Mouse (Mus musculus): Measurements from ENCODE around the gene Rps18. TPM values are rescaled to one million over a fixed set of nuclear protein-coding genes. Genes with fewer than 3 reads are reported as not detected.
"Not testable (repeated sequence)": the region's sequence is repeated elsewhere in the genome, so short reads cannot be mapped to it uniquely, and the experiment has no call there.

Rps18 gene
- polyA plus RNA-seq, 2 experiments = 1,098 to 1,411 TPM

DNA sequence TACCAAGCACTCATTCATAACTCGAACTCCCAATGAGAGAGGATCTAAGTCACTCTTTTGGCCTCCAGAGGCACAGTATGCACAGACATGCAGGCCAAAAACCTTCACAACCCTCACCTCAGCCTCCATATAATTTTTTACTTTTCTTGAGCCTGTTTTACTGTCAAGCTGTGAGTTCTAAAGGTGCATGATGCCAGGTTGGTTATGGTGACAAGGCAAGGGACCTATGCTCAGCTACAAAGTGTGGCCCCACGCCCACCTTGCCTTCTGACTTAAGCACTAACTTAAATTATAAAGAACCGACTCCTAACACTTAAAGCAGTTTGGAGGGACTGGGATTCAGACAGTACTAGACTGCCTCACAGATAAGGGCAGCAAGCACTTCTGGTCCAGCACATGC, 2.5 kb downstream of the Rps18 start:
- ATAC-seq (ENCODE audit: insufficient read depth) (no peak), DNase-seq (ENCODE audit: low read depth in 3 of 3, low spot score in 3 of 3) (no peak)
- Histone ChIP-seq H3K4me2 (ENCODE audit: low read depth) (peak overlapping the region; percentile 89), H3K36me3 (replicated peaks; ENCODE audit: control insufficient read depth, insufficient read depth, low read depth) (peaks cover 29% of the 10 kb centered on the region), H3K4me1 (replicated peaks; ENCODE audit: control insufficient read depth in 2 of 2, insufficient read depth in 2 of 2, low read length in 1 of 2) (peaks cover 18 to 20% of the 10 kb centered on the region in 2 experiments), H3K27ac (peak overlapping the region; percentile 59), H3K9me3 (ENCODE audit: control insufficient read depth, low read length) (no peaks in the 10 kb centered on the region), H3K9ac (replicated peaks) (peak overlapping the region; percentile 86), H3K27me3 (ENCODE audit: control insufficient read depth, insufficient read depth, low read length) (no peaks in the 10 kb centered on the region), H3K4me3 (ENCODE audit: insufficient read depth in 1 of 2, low read depth in 2 of 2, low read length in 2 of 2) (peak overlapping the region; percentile 70 to 82; a peak in 3 of 4 replicates)
- 49% methylated on average over 3 of the region's 3 CpGs for WGBS (ENCODE audit: insufficient replicate concordance)
- TF ChIP-seq CTCF (IDR thresholded peaks at IDR 0.05; ENCODE audit: low read depth) = no peak

DNA sequence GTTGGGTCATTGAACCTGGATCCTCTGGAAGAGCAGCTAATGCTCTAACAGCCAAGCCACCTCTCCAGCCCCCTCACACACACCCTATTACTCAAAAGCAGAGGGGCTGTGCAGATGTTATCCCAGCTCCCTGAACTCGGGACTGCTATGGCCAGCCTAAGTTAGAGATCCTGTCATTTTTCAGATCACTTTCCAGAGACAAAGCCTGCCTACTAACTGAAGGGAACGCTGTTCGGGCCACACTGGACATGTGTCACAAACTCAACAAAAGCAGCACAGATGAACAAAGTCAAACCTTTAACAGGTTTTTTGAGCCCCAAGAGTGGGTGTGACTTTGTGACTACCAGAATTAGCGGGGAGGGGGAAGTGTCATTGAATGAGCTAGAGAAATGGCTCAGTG, 2.9 kb downstream of the Rps18 start:
- peaks cover 29% of the 10 kb centered on the region for H3K36me3 ChIP-seq (replicated peaks; ENCODE audit: control insufficient read depth, insufficient read depth, low read depth)
- TF ChIP-seq CTCF (IDR thresholded peaks at IDR 0.05; ENCODE audit: low read depth) (no peak), EP300 (IDR thresholded peaks at IDR 0.05; ENCODE audit: low read depth) (no peak)
- WGBS (ENCODE audit: insufficient replicate concordance) = 59% methylated on average over 4 of the region's 4 CpGs

DNA sequence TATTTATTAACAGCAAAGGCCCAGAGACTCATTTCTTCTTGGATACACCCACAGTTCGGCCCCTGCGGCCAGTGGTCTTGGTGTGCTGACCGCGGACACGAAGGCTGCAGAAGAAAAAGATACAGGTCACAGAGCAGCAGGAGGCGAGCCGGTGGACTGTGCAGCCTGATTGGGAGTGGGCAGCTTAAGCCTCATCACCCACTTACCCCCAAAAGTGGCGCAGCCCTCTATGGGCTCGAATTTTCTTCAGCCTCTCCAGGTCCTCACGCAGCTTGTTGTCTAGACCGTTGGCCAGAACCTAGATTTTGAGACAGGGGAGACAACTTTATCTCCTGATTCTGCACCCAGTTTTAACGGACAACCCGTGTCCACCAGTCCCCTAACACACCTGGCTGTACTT, 3.8 kb downstream of the Rps18 start:
- H3K36me3 ChIP-seq (replicated peaks; ENCODE audit: control insufficient read depth, insufficient read depth, low read depth) = peaks cover 29% of the 10 kb centered on the region
- not testable (repeated sequence) for ATAC-seq (ENCODE audit: insufficient read depth); H3K27me3 ChIP-seq (ENCODE audit: control insufficient read depth, insufficient read depth, low read length); H3K9me3 ChIP-seq (ENCODE audit: control insufficient read depth, low read length); DNase-seq (ENCODE audit: low read depth in 3 of 3, low spot score in 3 of 3)
- 0 out of 2 replicates have a peak overlapping the region, but pooled peaks have one; percentile 28 for H3K9ac ChIP-seq (replicated peaks)
- H3K4me1 ChIP-seq (replicated peaks; ENCODE audit: control insufficient read depth in 2 of 2, insufficient read depth in 2 of 2, low read length in 1 of 2) = peaks cover 17 to 20% of the 10 kb centered on the region in 2 experiments
- peak overlapping the region; percentile 46 for H3K27ac ChIP-seq
- 58% methylated on average over 13 of the region's 13 CpGs for WGBS (ENCODE audit: insufficient replicate concordance)
- H3K4me3 ChIP-seq (ENCODE audit: insufficient read depth in 1 of 2, low read depth in 2 of 2, low read length in 2 of 2) = peak overlapping the region; percentile 1 to 50; a peak in 3 of 4 replicates
- peak overlapping the region; percentile 89 for H3K4me2 ChIP-seq (ENCODE audit: low read depth)

More for the DNA sequence above, 2.9 kb downstream of the Rps18 start:
- Histone ChIP-seq H3K4me1 (replicated peaks; ENCODE audit: control insufficient read depth in 2 of 2, insufficient read depth in 2 of 2, low read length in 1 of 2) (peaks cover 18 to 20% of the 10 kb centered on the region in 2 experiments), H3K27me3 (ENCODE audit: control insufficient read depth, insufficient read depth, low read length) (no peaks in the 10 kb centered on the region), H3K27ac (peak overlapping the region; percentile 59), H3K4me2 (ENCODE audit: low read depth) (peak overlapping the region; percentile 89), H3K9me3 (ENCODE audit: control insufficient read depth, low read length) (no peaks in the 10 kb centered on the region), H3K9ac (replicated peaks) (peak overlapping the region; percentile 86), H3K4me3 (ENCODE audit: insufficient read depth in 1 of 2, low read depth in 2 of 2, low read length in 2 of 2) (peak overlapping the region; percentile 70 to 82; a peak in 3 of 4 replicates)
- ATAC-seq (ENCODE audit: insufficient read depth) (no peak), DNase-seq (ENCODE audit: low read depth in 3 of 3, low spot score in 3 of 3) (no peak)

DNA sequence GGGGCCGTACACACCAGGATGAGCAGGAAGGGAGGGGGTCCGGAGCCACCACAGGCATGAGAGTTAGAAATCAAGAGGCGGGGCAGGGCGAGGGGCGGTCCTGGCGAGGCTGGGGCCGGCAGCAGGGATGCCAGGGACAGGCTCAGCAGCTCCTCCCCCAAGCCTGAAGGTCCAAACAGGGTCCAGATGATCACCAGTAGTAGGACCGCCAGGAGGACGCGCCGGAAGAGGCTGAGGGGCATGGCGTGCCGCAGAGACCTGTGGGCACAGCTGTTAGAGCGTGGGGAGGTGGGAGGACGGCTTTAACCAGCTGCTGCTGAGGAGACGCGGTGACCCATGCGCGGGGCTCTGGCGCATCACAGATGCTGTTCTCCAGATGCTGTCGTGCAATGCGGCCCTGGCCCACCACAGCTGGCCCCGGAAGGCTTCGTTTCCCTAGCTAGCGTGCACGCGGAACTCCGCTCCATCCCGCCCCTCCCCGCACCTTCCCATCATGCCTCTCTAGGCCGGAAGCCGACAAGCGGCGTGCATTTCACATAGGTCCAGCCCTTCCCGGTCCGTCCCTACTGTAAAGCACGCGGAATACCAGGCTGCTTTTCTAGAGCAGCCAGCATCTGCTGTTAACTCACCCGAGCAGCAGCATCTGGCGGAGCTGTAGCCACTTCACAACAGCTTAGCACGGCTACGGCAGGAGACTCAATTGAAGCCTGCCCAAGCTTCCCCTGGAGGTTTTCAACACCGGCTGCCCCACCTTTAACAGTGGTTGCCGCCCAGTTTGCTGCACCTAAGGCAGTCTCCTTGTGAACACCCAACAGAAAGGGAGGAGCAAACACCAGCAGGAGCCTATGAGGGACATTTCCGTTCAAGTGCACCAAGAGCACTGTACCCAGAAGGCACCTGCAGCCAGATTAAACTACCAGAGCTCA, 4.5 kb downstream of the Rps18 start, which contains the start of gene B3galt4:
Gene B3galt4 (minus strand): TSS at position 468 of the 926 bp plus-strand sequence.
- Histone ChIP-seq H3K4me3 (ENCODE audit: insufficient read depth in 1 of 2, low read depth in 2 of 2, low read length in 2 of 2) (peak within 1 kb of the TSS; percentile 36 to 50), H3K4me1 (replicated peaks; ENCODE audit: control insufficient read depth in 2 of 2, insufficient read depth in 2 of 2, low read length in 1 of 2) (peaks cover 10 to 17% of the 10 kb centered on the region in 2 experiments), H3K27ac (peak within 1 kb of the TSS; percentile 46), H3K27me3 (ENCODE audit: control insufficient read depth, insufficient read depth, low read length) (no peaks in the 10 kb centered on the region), H3K9ac (replicated peaks) (peak within 1 kb of the TSS; percentile 60), H3K4me2 (ENCODE audit: low read depth) (peak within 1 kb of the TSS; percentile 89), H3K9me3 (ENCODE audit: control insufficient read depth, low read length) (no peaks in the 10 kb centered on the region), H3K36me3 (replicated peaks; ENCODE audit: control insufficient read depth, insufficient read depth, low read depth) (peaks cover 29% of the 10 kb centered on the region)
- peak; percentile 32 for TF ChIP-seq EP300 (IDR thresholded peaks at IDR 0.05; ENCODE audit: low read depth)
- TF ChIP-seq CTCF (IDR thresholded peaks at IDR 0.05; ENCODE audit: low read depth) = peak; percentile 24; the same call in 1 of the 2 replicates
- WGBS (ENCODE audit: insufficient replicate concordance) = under 1% methylated on average over 45 of the region's 45 CpGs
- peak; percentile 71 to 82 (median 71) for DNase-seq (ENCODE audit: low read depth in 3 of 3, low spot score in 3 of 3)
- peak; percentile 71 for ATAC-seq (ENCODE audit: insufficient read depth)

DNA sequence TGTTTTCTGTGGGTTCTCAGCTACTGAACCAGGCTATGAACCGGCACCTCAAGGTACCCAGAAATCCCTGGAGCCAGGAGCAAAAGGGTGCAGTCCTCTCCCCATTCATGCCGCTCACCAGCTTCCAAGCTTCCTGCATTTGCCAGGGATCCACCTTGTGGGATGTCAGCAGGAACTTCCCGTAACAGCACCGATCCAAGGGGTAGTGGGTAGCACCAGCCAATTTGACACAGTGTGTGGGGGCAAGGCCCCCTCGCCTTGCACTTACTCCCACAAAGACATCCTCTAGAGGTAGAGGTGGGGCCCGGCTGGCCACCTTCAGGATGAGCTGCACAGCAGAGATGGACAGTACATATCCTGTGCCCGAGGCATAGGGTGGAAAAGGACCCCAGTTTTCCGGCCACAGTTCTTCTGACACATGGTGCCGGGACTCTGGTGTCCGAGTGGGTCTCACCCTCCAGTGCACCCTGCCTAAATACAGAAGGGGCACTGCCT, 5.6 kb downstream of the Rps18 start:
- no peaks in the 10 kb centered on the region for H3K27me3 ChIP-seq (ENCODE audit: control insufficient read depth, insufficient read depth, low read length)
- peaks cover 10 to 17% of the 10 kb centered on the region in 2 experiments for H3K4me1 ChIP-seq (replicated peaks; ENCODE audit: control insufficient read depth in 2 of 2, insufficient read depth in 2 of 2, low read length in 1 of 2)
- H3K9ac ChIP-seq (replicated peaks) = no peak overlapping the region; the same call in 1 of the 2 replicates
- DNase-seq (ENCODE audit: low read depth in 3 of 3, low spot score in 3 of 3) (no peak), ATAC-seq (ENCODE audit: insufficient read depth) (no peak)
- TF ChIP-seq EP300 (IDR thresholded peaks at IDR 0.05; ENCODE audit: low read depth) = no peak
- TF ChIP-seq CTCF (IDR thresholded peaks at IDR 0.05; ENCODE audit: low read depth) = no peak
- peak overlapping the region; percentile 89 for H3K4me2 ChIP-seq (ENCODE audit: low read depth)
- H3K4me3 ChIP-seq (ENCODE audit: insufficient read depth in 1 of 2, low read depth in 2 of 2, low read length in 2 of 2) = peak overlapping the region in 1 of 2 experiments; percentile 50; a peak in 1 of 4 replicates
- 76% methylated on average over 10 of the region's 10 CpGs for WGBS (ENCODE audit: insufficient replicate concordance)
- H3K9me3 ChIP-seq (ENCODE audit: control insufficient read depth, low read length) = no peaks in the 10 kb centered on the region
- H3K36me3 ChIP-seq (replicated peaks; ENCODE audit: control insufficient read depth, insufficient read depth, low read depth) = peaks cover 29% of the 10 kb centered on the region
- H3K27ac ChIP-seq = no peak overlapping the region

Measured in liver, embryonic 14.5 days (tissue).